Mouse (Mus musculus): ENCODE measurements around the gene Abi2. TPM values are rescaled to one million over a fixed set of nuclear protein-coding genes. Genes with fewer than 3 reads are reported as not detected.

Gene Abi2
- polyA plus RNA-seq, 1 experiment, result 2.1 TPM

GRCm38 (mm10) chr1:60447067-60447466, 37.6 kb downstream of the Abi2 start:
- Histone ChIP-seq H3K27me3 (ENCODE audit: control insufficient read depth, insufficient read depth, low read length) (no peaks in the 10 kb centered on the region), H3K4me1 (ENCODE audit: control insufficient read depth, insufficient read depth, insufficient read length) (no peaks in the 10 kb centered on the region), H3K4me3 (ENCODE audit: extremely low read depth, insufficient read depth, insufficient read length) (no peak overlapping the region), H3K36me3 (ENCODE audit: control insufficient read depth, insufficient read depth, low read length) (no peaks in the 10 kb centered on the region), H3K27ac (ENCODE audit: insufficient read depth, low read length) (no peak overlapping the region)
- 32% methylated on average over 12 of the region's 12 CpGs for WGBS
- peak; percentile 12 to 29 for DNase-seq (ENCODE audit: low read depth in 1 of 2, low spot score in 2 of 2)
- TF ChIP-seq CTCF (IDR thresholded peaks at IDR 0.05; ENCODE audit: extremely low read depth, insufficient read depth, insufficient read length, insufficient replicate concordance) (peak; percentile 23; the same call in 1 of the 2 replicates), POLR2A (IDR thresholded peaks at IDR 0.05; ENCODE audit: low read depth, low read length) (no peak)

GRCm38 (mm10) chr1:60449896-60450295, 40.5 kb downstream of the Abi2 start:
- WGBS, result 11% methylated on average over 1 of the region's 1 CpGs
- no peaks in the 10 kb centered on the region for H3K27me3 ChIP-seq (ENCODE audit: control insufficient read depth, insufficient read depth, low read length)
- H3K36me3 ChIP-seq (ENCODE audit: control insufficient read depth, insufficient read depth, low read length), result no peaks in the 10 kb centered on the region
- no peak overlapping the region for H3K4me3 ChIP-seq (ENCODE audit: extremely low read depth, insufficient read depth, insufficient read length)
- no peaks in the 10 kb centered on the region for H3K4me1 ChIP-seq (ENCODE audit: control insufficient read depth, insufficient read depth, insufficient read length)
- DNase-seq (ENCODE audit: low read depth in 1 of 2, low spot score in 2 of 2), result no peak
- no peak overlapping the region for H3K27ac ChIP-seq (ENCODE audit: insufficient read depth, low read length)
- TF ChIP-seq CTCF (IDR thresholded peaks at IDR 0.05; ENCODE audit: extremely low read depth, insufficient read depth, insufficient read length, insufficient replicate concordance) (no peak), POLR2A (IDR thresholded peaks at IDR 0.05; ENCODE audit: low read depth, low read length) (no peak)

GRCm38 (mm10) chr1:60460623-60461022, 51.2 kb downstream of the Abi2 start:
- no peak for DNase-seq (ENCODE audit: low read depth in 1 of 2, low spot score in 2 of 2)
- Histone ChIP-seq H3K4me3 (ENCODE audit: extremely low read depth, insufficient read depth, insufficient read length) (no peak overlapping the region), H3K27ac (ENCODE audit: insufficient read depth, low read length) (no peak overlapping the region), H3K27me3 (ENCODE audit: control insufficient read depth, insufficient read depth, low read length) (no peaks in the 10 kb centered on the region), H3K4me1 (ENCODE audit: control insufficient read depth, insufficient read depth, insufficient read length) (no peaks in the 10 kb centered on the region), H3K36me3 (ENCODE audit: control insufficient read depth, insufficient read depth, low read length) (no peaks in the 10 kb centered on the region)
- no peak for TF ChIP-seq POLR2A (IDR thresholded peaks at IDR 0.05; ENCODE audit: low read depth, low read length)
- no peak for TF ChIP-seq CTCF (IDR thresholded peaks at IDR 0.05; ENCODE audit: extremely low read depth, insufficient read depth, insufficient read length, insufficient replicate concordance)
- 23% methylated on average over 1 of the region's 1 CpGs for WGBS

GRCm38 (mm10) chr1:60469491-60469890, 60.1 kb downstream of the Abi2 start:
- Histone ChIP-seq H3K27me3 (ENCODE audit: control insufficient read depth, insufficient read depth, low read length) (no peaks in the 10 kb centered on the region), H3K27ac (ENCODE audit: insufficient read depth, low read length) (no peak overlapping the region), H3K4me3 (ENCODE audit: extremely low read depth, insufficient read depth, insufficient read length) (no peak overlapping the region), H3K4me1 (ENCODE audit: control insufficient read depth, insufficient read depth, insufficient read length) (no peaks in the 10 kb centered on the region), H3K36me3 (ENCODE audit: control insufficient read depth, insufficient read depth, low read length) (no peaks in the 10 kb centered on the region)
- no peak for TF ChIP-seq POLR2A (IDR thresholded peaks at IDR 0.05; ENCODE audit: low read depth, low read length)
- no peak for TF ChIP-seq CTCF (IDR thresholded peaks at IDR 0.05; ENCODE audit: extremely low read depth, insufficient read depth, insufficient read length, insufficient replicate concordance)
- no peak for DNase-seq (ENCODE audit: low read depth in 1 of 2, low spot score in 2 of 2)
- WGBS, result 93% methylated on average over 2 of the region's 2 CpGs

- Histone ChIP-seq H3K4me1 (ENCODE audit: control insufficient read depth, insufficient read depth, insufficient read length) (no peaks in the 10 kb centered on the region), H3K27me3 (ENCODE audit: control insufficient read depth, insufficient read depth, low read length) (no peaks in the 10 kb centered on the region), H3K4me3 (ENCODE audit: extremely low read depth, insufficient read depth, insufficient read length) (no peak overlapping the region), H3K27ac (ENCODE audit: insufficient read depth, low read length) (no peak overlapping the region), H3K36me3 (ENCODE audit: control insufficient read depth, insufficient read depth, low read length) (no peaks in the 10 kb centered on the region)
- no peak for TF ChIP-seq CTCF (IDR thresholded peaks at IDR 0.05; ENCODE audit: extremely low read depth, insufficient read depth, insufficient read length, insufficient replicate concordance)
- TF ChIP-seq POLR2A (IDR thresholded peaks at IDR 0.05; ENCODE audit: low read depth, low read length), result no peak
- WGBS, result 74% methylated on average over 7 of the region's 7 CpGs
- no peak for DNase-seq (ENCODE audit: low read depth in 1 of 2, low spot score in 2 of 2)
These were observed 61.1 kb downstream of the Abi2 start for GRCm38 (mm10) chr1:60470541-60470940.

GRCm38 (mm10) chr1:60481561-60481960, 72.1 kb downstream of the Abi2 start:
- TF ChIP-seq POLR2A (IDR thresholded peaks at IDR 0.05; ENCODE audit: low read depth, low read length) (no peak), CTCF (IDR thresholded peaks at IDR 0.05; ENCODE audit: extremely low read depth, insufficient read depth, insufficient read length, insufficient replicate concordance) (no peak)

GRCm38 (mm10) chr1:60482881-60483280, 73.5 kb downstream of the Abi2 start:
- H3K27ac ChIP-seq (ENCODE audit: insufficient read depth, low read length), result no peak overlapping the region
- H3K4me1 ChIP-seq (ENCODE audit: control insufficient read depth, insufficient read depth, insufficient read length), result no peaks in the 10 kb centered on the region; the same call in 1 of the 2 replicates
- WGBS, result 57% methylated on average over 1 of the region's 1 CpGs
- H3K27me3 ChIP-seq (ENCODE audit: control insufficient read depth, insufficient read depth, low read length), result no peaks in the 10 kb centered on the region
- TF ChIP-seq CTCF (IDR thresholded peaks at IDR 0.05; ENCODE audit: extremely low read depth, insufficient read depth, insufficient read length, insufficient replicate concordance), result no peak
- no peak overlapping the region for H3K4me3 ChIP-seq (ENCODE audit: extremely low read depth, insufficient read depth, insufficient read length)
- no peaks in the 10 kb centered on the region for H3K36me3 ChIP-seq (ENCODE audit: control insufficient read depth, insufficient read depth, low read length)
- DNase-seq (ENCODE audit: low read depth in 1 of 2, low spot score in 2 of 2), result peak in 1 of 2 experiments; percentile 25

More at GRCm38 (mm10) chr1:60481561-60481960, 72.1 kb downstream of the Abi2 start:
- no peaks in the 10 kb centered on the region; the same call in 1 of the 2 replicates for H3K4me1 ChIP-seq (ENCODE audit: control insufficient read depth, insufficient read depth, insufficient read length)
- no peaks in the 10 kb centered on the region for H3K36me3 ChIP-seq (ENCODE audit: control insufficient read depth, insufficient read depth, low read length)
- no peak overlapping the region for H3K4me3 ChIP-seq (ENCODE audit: extremely low read depth, insufficient read depth, insufficient read length)
- H3K27me3 ChIP-seq (ENCODE audit: control insufficient read depth, insufficient read depth, low read length), result no peaks in the 10 kb centered on the region
- 76% methylated on average over 1 of the region's 1 CpGs for WGBS
- no peak for DNase-seq (ENCODE audit: low read depth in 1 of 2, low spot score in 2 of 2)
- no peak overlapping the region for H3K27ac ChIP-seq (ENCODE audit: insufficient read depth, low read length)
